Mouse (Mus musculus) CD4-positive naive resting alpha-beta T cell, adult 76 days (primary cell): ENCODE measurements around the gene CT030661.1. TPM values are rescaled to one million over a fixed set of nuclear protein-coding genes. Genes with fewer than 3 reads are reported as not detected.

ENCODE experiments used
- total RNA-seq: library from RNA; stranded (reverse); gene quantifications from one replicate; pipeline ENCODE4 v1.2.4, GENCODE M21; 2023

Gene CT030661.1
- total RNA-seq, result 10.9 TPM

DNA sequence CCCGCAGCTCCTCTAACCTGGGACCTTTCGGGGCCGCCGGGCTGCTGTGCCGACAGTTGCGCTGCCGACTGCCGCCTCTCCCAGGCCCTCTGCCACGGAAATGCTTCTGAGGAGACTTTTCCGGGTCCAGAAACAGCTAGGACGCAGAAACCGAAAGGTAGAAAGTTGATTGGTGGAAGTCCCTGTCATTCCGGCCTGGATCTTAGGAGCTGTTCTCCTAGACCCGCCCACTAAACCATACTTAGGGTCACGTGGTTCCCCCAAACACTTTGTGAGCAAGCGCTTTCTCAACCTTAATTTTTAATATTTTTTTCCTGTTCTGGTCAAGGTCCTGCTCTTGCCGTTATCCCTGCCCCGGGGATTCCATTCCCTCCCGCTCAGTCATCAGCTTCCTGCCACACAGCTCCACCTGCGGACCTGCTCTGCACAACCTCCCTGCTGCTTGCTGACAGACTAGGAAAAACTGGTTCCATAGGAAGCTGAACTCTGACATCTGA lies at the start of gene CT030661.1:
CT030661.1 (minus strand) TSS at position 108 of the 497 bp plus-strand sequence.

DNA sequence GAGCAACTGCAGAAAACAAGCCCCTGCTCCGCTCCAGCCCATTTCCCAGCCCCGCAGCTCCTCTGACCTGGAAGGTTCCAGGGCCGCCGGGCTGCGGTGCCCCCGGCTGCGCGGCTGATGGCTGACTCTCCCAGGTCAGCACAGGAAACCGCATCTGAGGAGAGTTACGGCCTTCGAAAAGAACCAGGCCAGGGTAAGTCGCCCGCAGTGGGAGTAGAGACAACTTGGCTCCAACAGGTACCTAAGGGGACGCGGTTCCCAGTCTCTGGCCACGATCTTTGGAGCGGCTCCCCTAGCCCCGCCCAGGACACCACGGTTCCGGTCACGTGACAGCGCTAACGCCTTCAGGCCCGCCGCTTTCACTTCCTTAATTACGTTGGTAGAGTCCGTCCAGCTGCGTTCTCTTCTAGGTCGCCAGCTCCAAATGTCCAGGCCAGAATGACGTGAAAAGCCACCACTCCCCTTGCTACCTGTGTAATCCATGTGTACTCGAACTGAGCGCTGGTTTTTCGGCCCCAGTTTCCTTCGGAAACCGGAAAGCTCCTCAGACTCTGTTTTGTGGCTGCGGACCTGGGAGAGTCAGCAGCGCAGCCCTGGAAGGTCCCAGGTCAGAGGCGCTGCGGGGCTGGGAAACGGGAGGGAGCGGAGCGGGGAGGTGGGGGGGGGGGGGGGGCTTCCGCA lies 46.6 kb upstream of the CT030661.1 start, which contains the start of the genes Zfp944 and Zfp758:
Zfp944 (minus strand) TSS at position 300 of the 681 bp plus-strand sequence.
Zfp758 (plus strand) TSS at position 353 of the 681 bp plus-strand sequence.

Other genes with a start within 250 kb of the CT030661.1 start
- 0.59 TPM for gene Zfp947, start 148.6 kb downstream of the CT030661.1 start, total RNA-seq
- 5.2 TPM for gene Zfp994, start 89.2 kb downstream of the CT030661.1 start, total RNA-seq
- gene Zfp944, start 46.6 kb upstream of the CT030661.1 start, total RNA-seq, result 9.0 TPM
- 15.2 TPM for gene Zfp758, start 46.6 kb upstream of the CT030661.1 start, total RNA-seq
- 4.4 TPM for gene Zfp946, start 109.4 kb upstream of the CT030661.1 start, total RNA-seq